Mouse (Mus musculus) left cerebral cortex, adult 8-10 months (tissue): Measurements from ENCODE around the gene Psmb9. TPM values are rescaled to one million over a fixed set of nuclear protein-coding genes. Genes with fewer than 3 reads are reported as not detected.
A peak's percentile ranks its signal among the peaks of the same experiment; 100 is the strongest.
"Not testable (repeated sequence)": the region's sequence is repeated elsewhere in the genome, so short reads cannot be mapped to it uniquely, and the experiment has no call there.

Source experiments
- DNase-seq, 2 experiments: peaks; one replicate each; pipeline ENCODE4 v3.0.0; 2022; ENCODE audit warnings: low spot score in 2 of 2
- total RNA-seq, 4 experiments: library from RNA; stranded (reverse); gene quantifications; 2 replicates each; pipeline ENCODE4 v1.2.4; 2022

The Psmb9 gene
- total RNA-seq: 1 to 10 TPM; 2.6 to 3.2 (median 3.0) TPM

DNA sequence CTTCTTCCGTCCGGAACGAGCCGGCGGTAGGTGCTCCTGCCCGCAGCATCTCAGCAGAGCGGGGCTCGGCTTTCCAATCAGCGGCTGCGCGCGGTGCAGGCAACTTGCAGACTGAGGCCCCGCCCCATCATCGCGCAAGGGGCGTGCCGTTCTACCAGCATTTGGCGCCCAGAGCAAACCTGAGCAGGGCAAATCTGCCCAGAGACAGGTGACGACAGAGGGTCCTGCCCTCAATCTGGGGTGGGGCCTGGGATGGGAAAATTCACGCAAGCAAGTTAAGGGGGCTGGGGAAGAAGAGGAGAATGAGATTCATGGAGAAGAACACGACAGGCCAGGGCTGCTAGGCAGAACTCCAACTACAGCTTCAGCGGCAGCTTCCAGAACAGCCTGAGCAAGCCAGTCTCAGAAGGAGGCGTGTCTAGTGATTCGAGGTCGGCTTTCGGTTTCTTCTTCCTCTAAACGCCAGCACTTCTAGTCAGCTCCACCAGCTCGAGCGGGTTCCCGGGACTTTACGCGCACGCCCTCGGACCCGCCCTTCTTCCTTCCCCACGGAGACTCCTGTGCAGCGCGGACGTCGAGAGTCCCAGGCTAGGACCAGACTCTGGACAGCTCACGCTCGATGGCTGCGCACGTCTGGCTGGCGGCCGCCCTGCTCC, at the start of gene Psmb9, which contains the start of gene Tap1:
Gene Psmb9, minus strand, starts transcription at position 504 of the 656 bp plus-strand sequence.
Gene Tap1, plus strand, starts transcription at position 293 of the 656 bp plus-strand sequence.
- DNase-seq: peak; percentile 90 to 93

DNA sequence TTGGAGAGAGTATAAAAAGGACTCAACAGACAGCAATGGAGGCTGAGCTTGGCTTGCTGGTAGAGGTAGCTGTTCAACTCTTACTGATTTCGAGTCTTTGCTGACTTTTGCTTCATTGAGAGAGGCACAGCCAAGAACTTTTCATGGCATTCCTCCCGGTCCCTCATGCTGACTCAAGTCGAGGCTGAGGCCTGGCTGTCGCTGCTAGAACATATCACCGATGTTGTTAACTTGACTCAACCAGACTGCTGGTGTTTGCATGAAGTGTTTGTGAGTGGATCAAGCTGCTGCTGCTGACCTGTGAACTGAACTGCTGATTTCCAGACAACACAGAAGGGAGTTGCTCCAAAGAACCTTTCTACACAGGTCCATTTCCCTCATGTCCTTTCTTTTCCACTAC, 49.1 kb upstream of the Psmb9 start:
- no peak for DNase-seq

DNA sequence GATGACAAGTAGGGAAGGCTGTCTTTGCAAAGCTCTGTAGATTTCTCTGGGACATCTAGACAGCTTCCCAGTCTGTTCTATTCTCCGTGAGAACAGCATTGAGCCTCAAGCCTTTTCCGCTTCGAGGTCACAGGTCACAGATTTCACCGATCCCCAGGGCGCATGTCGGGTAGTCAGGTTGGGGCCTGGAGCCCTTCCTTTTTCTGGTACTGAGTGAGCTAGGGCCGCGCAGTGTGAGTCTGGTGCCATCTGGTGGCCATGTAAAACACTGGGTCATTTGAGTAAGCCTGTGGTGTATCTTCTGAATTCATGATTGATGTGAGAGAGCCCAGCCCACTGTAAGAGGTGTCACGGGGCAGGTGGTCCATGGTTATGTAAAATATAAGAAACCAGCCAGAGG, 47.4 kb upstream of the Psmb9 start:
- DNase-seq: peak; percentile 23 to 44

DNA sequence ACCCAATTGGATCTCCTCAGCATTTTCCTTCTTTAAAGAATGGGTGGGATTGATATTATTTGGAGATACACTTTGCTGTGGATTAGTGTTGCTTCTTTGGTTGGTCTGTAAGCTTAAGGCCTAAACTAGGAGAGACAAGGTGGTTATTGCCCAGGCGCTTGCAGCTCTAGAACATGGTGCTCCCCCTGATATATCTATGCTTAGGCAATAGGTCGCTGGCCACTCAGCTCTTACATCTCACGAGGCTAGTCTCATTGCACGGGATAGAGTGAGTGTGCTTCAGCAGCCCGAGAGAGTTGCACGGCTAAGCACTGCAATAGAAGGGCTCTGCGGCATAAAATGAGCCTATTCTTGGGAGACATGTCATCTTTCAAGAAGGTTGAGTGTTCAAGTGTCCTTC, 44.5 kb upstream of the Psmb9 start:
- not testable (repeated sequence) for DNase-seq

DNA sequence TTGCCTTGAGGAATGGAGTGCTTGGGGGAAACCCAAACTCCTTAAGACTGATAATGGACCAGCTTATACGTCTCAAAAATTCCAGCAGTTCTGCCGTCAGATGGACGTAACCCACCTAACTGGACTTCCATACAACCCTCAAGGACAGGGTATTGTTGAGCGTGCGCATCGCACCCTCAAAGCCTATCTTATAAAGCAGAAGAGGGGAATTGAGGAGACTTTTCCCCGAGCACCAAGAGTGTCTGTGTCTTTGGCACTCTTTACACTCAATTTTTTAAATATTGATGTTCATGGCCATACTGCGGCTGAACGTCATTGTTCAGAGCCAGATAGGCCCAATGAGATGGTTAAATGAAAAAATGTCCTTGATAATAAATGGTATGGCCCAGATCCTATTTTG, 43.4 kb upstream of the Psmb9 start:
- not testable (repeated sequence) for DNase-seq

DNA sequence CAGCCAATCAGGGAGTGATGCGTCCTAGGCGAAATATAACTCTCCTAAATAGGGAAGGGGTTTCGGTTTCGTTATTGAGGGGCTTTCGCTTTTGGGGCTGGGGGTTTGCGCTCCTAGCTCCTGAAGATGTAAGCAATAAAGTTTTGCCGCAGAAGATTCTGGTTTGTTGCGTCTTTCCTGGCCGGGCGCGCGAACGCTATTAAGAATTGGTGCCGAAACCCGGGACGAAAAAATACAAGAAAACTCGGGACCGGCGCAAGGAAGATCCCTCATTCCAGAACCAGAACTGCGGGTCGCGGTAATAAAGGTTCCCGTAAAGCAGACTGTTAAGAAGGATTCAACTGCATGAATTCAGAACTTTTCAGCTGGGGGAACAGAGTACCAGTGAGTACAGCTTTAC, 38.3 kb upstream of the Psmb9 start:
- DNase-seq: not testable (repeated sequence)

DNA sequence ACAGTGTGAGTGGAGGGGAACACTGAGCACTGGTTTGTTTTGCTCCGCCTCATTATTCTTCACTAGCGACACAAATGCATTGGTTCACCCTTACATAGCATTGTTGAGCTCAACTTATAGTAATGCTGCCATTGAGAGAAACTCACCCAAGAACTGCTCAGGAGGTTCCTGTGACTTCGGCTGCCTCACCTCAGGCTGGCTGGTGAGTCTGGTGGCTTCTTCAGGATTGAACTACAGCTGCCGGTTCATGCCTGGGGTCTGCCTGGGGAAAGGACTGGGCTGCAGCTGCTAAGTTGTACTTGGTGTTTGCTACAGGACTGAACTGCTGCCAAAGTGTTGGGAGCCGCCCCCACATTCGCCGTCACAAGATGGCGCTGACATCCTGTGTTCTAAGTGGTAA, 37.9 kb upstream of the Psmb9 start:
- no peak for DNase-seq

DNA sequence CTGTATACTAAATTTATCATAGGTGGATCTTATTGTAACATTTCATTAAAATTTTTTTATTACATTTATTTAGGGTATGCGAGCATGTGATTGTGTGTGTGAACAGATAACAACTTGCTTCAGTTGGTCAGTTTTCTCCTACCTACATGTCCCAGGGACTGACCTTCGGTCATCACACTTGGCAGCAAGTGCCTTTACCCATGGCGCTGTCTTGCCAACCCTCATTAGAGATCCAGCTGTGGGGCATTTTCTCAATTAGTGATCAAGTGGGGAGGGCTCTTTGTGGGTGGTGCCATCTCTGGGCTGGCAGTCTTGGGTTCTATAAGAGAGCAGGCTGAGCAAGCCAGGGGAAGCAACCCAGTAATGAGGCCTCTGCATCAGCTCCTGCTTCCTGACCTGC, 37.3 kb upstream of the Psmb9 start:
- no peak for DNase-seq

DNA sequence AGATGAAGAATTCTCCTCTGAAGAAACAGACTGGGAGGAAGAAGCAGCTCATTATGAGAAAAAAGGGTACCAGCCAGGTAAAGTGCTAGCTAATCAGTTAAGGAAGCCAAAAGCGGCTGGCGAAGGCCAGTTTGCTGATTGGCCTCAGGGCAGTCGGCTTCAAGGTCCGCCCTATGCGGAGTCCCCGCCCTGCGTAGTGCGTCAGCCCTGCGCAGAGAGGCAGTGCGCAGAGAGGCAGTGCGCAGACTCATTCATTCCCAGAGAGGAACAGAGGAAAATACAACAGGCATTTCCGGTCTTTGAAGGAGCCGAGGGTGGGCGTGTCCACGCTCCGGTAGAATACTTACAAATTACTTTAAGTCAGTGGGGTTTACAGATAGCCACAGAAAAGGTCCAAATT, 32.8 kb upstream of the Psmb9 start:
- not testable (repeated sequence) for DNase-seq

DNA sequence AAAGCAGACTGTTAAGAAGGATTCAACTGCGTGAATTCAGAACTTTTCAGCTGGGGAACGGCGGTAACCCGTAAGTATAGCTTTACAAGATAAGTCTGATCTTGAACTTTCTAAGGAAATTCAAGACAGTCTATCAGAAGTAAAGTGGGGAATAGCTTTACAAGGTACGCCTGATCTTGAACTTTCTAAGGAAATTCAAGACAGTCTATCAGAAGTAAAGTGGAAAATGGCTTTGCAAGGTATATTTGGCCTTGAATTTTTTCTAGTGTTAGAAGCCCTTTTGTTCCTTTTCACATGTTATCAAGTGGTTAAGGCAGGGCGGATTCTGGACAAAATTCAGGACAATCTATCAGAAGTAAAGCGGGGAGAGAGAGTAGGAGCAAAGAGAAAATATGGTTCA, 32.2 kb upstream of the Psmb9 start:
- not testable (repeated sequence) for DNase-seq

DNA sequence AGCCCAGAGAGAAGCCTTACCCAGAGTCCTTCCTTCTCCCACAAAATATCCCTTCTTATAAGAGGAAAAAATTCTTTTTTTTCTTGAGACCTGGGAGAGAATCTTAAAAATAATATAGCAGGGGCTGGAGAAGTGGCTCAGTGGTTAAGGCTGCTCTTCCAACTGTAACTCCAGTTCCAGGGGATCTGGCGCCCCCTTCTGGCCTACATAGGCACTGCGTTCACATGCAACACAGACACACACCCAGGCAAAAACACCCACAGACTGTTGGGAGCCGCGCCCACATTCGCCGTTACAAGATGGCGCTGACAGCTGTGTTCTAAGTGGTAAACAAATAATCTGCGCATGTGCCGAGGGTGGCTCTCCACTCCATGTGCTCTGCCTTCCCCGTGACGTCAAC, 31.5 kb upstream of the Psmb9 start:
- DNase-seq: not testable (repeated sequence)

DNA sequence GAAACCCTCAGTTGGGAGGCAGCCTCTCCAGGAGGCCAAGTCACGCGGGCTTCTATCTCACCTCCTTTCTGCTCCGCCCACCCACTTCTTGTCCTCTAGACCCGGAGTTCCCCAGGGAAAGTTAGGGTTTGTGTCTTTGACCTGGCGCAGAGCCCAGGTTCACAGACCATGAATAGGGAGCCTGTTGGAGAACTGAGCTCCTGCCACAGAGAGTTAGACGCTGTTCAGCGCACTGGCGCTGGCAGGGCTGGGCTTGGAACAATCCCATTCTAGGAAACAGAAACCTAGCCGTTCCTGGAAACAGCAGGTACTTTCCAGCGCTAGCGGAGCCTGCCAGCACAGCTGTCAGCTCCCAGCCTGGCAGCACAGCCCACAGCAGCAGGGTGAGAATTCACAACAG, 31.1 kb upstream of the Psmb9 start:
- DNase-seq: peak in 1 of 2 experiments; percentile 31

DNA sequence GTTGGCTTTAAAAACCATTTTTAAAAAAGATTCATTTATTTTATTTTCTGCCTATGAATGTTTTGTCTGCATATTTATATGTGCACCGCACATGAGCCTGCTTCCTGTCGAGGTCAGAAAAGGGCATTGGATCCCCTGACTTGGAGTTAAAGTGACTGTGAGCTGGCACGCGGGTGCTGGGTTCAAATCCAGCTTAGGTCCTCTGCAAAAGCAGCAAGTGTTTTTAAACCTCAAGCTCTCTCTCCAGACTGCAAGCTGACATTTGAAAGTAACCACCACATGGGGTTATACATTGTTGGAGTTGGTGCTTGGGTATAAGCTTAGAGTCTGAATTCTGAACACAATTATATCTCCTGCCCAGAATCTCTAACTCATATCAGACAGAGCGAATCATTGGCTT, 30.4 kb upstream of the Psmb9 start:
- no peak for DNase-seq

DNA sequence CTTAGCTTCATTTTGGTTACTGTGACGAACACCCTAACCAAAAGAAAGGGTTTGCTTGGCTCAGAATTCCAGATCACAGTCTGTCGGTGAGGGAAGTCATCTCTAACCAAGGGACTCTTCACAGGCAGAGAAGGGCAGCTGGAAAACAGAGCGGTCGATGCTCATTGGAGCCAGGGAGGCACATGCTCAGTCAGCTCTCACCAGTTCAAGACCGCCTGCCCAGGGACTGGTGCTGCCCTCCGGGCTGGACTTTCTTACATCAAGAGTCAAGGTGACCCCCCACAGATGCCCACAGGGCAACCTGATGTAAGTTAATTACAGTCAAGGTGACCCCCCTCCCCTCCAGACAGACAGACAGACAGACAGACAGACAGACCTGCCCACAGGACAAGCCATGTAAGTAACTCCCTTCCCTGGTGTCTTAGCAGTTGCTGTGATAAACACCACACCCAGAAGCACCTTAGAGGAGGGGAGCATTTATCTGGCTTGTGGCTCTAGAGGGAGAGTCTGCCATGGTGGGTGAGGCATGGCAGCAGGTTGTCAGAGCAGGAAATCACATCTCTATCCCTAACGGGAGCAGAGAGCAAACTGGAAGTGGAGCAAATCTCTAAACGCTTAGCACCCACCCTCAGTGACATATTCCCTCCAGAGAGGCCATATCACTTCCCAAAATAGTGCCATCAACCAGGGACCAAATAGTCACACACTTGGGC, 29.8 kb upstream of the Psmb9 start:
- DNase-seq: no peak

DNA sequence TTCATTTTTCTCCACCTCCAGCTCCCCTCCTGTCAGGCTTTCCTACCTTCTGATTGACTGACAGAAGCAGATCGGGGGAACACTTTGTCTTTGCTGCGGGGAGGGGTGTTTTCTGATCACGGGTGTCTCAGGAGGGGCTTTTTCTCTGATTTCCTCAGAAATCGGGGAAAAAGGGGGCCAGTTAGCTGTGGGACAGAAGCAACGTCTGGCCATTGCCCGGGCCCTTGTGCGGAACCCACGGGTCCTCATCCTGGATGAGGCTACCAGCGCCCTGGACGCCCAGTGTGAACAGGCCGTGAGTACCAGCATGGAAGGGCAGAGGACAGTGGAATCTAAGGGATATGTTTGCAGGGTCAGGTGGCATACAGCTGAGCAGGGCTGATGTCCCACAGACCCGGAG, 27.6 kb upstream of the Psmb9 start:
- DNase-seq: no peak

DNA sequence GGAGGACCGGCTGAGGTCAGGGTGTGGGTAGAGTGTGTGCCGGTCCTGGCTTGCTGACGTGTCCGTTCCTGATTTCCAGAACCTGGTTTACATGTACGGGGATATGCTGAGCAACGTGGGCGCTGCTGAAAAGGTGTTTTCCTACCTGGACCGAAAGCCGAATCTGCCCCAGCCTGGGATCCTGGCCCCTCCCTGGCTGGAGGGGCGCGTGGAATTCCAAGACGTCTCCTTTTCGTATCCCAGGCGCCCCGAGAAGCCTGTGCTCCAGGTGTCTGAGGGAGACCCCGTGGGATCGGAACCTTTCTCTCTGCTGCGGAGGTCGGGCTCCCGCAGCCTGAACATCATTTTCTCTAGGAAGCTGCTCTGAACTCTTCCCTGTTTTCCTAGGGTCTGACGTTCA, 26.4 kb upstream of the Psmb9 start:
- peak in 1 of 2 experiments; percentile 4 for DNase-seq

DNA sequence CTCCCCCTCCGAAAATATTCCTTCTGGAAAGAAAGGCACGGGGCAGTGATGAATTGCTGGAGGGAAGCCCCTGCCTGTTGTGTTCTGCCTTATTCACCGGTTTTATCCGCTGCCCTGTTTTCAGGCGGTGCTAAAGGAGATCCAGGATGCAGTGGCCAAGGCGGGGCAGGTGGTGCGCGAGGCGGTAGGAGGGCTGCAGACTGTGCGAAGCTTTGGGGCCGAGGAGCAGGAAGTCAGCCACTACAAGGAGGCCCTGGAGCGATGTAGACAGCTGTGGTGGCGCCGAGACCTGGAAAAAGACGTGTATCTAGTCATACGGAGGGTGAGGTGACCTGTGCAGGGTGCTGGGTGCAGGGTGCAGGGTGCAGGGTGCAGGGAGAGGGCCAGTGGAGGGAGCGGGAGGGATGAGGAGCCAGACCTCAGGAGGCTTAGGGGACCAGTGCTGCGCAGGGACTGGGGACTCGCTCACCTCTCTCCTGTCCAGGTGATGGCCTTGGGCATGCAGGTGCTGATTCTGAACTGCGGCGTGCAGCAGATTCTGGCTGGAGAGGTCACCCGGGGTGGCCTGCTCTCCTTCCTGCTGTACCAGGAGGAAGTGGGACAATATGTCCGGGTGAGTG, 24.3 kb upstream of the Psmb9 start:
- DNase-seq: peak in 1 of 2 experiments; percentile 2

DNA sequence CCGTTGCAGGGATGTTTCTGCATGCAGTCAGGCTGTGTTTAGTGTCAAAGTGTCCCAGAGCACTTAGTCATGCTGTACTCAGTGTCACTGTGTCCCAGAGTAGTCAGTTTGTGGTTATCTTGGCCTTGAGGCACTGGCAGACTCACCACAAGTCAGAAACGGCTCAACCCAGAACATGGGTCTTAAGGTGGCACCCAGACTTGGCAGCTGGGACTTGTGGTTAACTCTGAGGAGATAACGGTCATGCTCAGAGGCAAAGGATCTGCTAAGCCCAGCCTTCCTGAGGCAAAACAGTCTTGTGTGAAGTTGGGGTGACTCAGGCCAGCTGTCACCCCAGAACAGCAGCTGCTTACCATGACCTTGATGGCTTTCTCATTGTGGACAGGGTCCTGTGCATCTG, 23.0 kb upstream of the Psmb9 start:
- no peak for DNase-seq

DNA sequence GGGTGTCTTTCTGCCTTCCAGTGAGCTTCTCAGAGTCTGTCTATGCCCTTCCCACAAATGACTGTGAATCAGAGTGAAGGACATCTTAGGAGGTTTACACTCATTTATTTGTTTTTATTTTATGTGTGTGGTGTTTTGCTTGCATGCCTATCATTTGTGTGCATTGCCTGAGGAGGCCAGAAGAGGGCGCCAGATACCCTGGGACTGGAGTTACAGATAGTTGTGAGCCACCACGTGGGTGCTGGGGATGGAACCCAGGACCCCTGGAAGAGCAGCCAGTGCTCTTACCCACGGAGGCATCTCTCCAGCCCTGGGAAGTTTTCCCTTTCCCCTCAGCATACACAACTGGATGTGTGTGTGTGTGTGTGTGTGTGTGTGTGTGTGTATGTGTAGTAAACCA, 22.1 kb upstream of the Psmb9 start:
- no peak for DNase-seq

DNA sequence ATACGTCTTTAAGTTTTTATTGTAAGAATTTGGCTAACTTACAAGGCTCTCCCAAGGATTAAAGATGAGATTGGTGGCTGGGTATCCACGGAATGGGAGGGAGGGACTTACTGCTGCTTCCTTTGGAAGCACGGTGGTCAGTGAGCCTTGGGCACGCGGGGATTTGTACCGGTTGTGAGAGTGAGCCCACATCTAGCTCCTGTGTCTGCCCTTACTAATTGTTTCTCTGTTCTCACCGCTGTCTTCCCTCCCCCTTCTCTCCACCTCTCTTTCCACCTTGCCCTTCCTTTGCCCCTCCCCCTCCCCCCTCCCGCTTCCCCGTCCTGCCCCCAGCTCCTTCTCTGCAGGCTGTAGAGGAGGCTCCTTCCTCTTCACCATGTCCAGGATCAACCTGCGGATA, 20.9 kb upstream of the Psmb9 start:
- DNase-seq: no peak

DNA sequence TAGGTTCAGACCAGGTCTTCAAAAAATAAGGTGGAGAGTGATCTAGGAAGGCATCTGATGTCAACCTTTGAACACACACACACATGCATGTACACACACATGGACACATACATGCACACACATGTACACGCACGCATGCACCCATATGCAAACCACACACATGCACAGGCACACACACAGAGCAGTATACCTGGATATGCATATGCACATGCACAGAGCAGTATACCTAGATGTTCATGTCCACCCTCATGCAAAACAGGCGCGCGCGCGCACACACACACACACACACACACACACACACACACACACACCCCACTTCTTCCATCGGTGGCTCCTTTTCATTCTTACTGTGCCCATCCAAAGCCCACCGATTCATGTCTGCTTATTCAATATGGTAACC, 20.3 kb upstream of the Psmb9 start:
- no peak for DNase-seq

DNA sequence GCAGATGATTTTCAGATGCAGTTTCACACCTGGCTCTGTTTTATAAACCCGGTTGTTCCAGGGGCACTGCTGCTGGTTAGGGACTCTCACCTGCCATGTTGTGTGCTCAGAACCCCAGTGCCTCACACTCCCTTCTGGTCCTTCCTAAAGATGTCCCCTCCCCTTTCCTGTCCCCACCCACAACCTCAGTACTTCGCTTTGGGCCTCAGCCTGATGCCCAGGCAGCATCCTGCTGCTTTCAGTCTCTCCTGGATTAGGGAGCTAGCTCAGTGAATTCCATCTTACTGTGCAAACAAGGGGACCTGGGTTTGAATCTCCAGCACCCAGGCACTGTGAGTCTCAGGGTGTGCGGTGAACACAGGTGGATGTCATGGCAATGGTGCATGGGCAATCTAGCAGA, 19.9 kb upstream of the Psmb9 start:
- peak in 1 of 2 experiments; percentile 2 for DNase-seq

DNA sequence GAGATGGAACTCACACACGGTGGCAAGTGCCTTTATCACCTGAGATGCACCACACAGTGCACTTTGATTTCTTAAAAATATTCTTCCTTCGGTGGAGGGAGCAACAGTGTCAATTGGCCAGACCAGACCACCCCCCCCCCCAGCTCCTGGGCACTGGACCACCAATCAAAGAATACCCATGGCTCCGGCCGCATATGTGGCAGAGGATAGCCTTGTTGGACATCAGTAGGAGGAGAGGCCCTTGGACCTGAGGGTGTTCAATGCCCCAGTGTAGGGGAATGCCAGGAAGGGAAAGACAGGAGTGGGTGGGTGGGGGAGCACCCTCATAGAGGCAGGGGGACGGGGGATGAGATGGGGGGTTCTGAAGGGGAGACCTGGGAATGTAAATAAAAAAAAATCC, 19.2 kb upstream of the Psmb9 start:
- DNase-seq: no peak
